Mouse (Mus musculus): ENCODE data around the gene Tbk1.

DNA sequence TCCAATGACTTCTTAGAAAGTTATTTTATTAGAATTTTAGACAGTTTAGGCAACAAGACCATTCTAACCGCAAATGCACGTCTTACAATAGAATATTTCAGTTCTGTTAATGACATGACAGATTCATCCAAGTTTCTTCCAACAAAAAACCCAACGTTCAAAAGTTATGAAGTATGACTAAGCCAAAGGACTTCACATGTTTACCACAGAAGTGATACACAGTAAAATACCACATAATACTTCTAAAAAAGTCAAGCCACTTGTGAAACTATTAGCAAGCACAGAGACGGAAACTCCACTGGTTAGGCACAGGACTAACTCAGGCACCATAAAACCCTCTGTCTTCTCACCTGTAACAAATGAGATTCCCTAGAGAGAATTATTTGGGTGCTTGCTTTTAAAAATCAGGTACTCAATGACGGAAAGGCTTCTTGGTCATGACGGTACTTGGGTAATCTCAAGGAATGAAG is 819 bp upstream of the Tbk1 start:
- no peak for TF ChIP-seq CTCF (IDR thresholded peaks at IDR 0.05; ENCODE audit: insufficient read depth, low read depth, low read length)
- TF ChIP-seq POLR2A (IDR thresholded peaks at IDR 0.05; ENCODE audit: insufficient read depth, low read depth, low read length): no peak
